ENCODE assay signal across 7 mouse cellular contexts in genomic region chr19:10940097-10940800, GRCm38 (mm10). TPM values are rescaled to one million over a fixed set of nuclear protein-coding genes. Genes with fewer than 3 reads are reported as not detected.
DNase-seq lines count a peak whose midpoint lies in the region; ATAC-seq and TF ChIP-seq lines count a peak whose summit lies in the region.

No protein-coding gene starts in this region.

- 20% methylated on average over 37 of the region's 37 CpGs for WGBS in limb, embryonic 13.5 days
- 17% methylated on average over 37 of the region's 37 CpGs for WGBS in midbrain, embryonic 15.5 days

- peak; percentile 88 for ATAC-seq in limb, embryonic 13.5 days (ENCODE audit: low FRiP score, low read depth)
- ATAC-seq in midbrain, embryonic 15.5 days (replicated peaks) = peak; percentile 93

- 0 out of 2 replicates have a peak, but pooled peaks have one; percentile 2 for TF ChIP-seq POLR2A in cortical plate, adult 2 months (IDR thresholded peaks at IDR 0.05; ENCODE audit: extremely low read depth, insufficient read depth, low read length)

- TF ChIP-seq CTCF in cortical plate, adult 2 months (IDR thresholded peaks at IDR 0.05; ENCODE audit: extremely low read depth, insufficient read depth, low read length) = peak; percentile 58

- peak overlapping the region; percentile 89 for H3K4me2 ChIP-seq in limb, embryonic 13.5 days (replicated peaks)
- peak overlapping the region; percentile 76 for H3K4me2 ChIP-seq in midbrain, embryonic 15.5 days

- H3K27ac ChIP-seq in cortical plate, adult 2 months (ENCODE audit: insufficient read depth, low read length) = no peak overlapping the region
- no peak overlapping the region for H3K27ac ChIP-seq in limb, embryonic 13.5 days
- H3K27ac ChIP-seq in midbrain, embryonic 15.5 days = peak overlapping the region; percentile 70

- H3K9me3 ChIP-seq in limb, embryonic 13.5 days = no peaks in the 10 kb centered on the region; the same call in 1 of the 2 replicates
- H3K9me3 ChIP-seq in midbrain, embryonic 15.5 days = no peaks in the 10 kb centered on the region

- H3K4me3 ChIP-seq in cortical plate, adult 2 months (ENCODE audit: insufficient read depth, low read length) = peak overlapping the region; percentile 12; the same call in 1 of the 2 replicates
- peak overlapping the region; percentile 46 for H3K4me3 ChIP-seq in limb, embryonic 13.5 days
- peak overlapping the region; percentile 32 for H3K4me3 ChIP-seq in midbrain, embryonic 15.5 days

- peak overlapping the region; percentile 71 for H3K9ac ChIP-seq in limb, embryonic 13.5 days
- H3K9ac ChIP-seq in midbrain, embryonic 15.5 days = peak overlapping the region; percentile 47

- H3K36me3 ChIP-seq in limb, embryonic 13.5 days = peaks cover 35% of the 10 kb centered on the region
- H3K36me3 ChIP-seq in midbrain, embryonic 15.5 days (replicated peaks) = peaks cover 24% of the 10 kb centered on the region

- H3K4me1 ChIP-seq in cortical plate, adult 2 months (ENCODE audit: control insufficient read depth, insufficient read depth, low read length) = no peaks in the 10 kb centered on the region
- H3K4me1 ChIP-seq in limb, embryonic 13.5 days = peaks cover 12% of the 10 kb centered on the region
- peaks cover 20% of the 10 kb centered on the region for H3K4me1 ChIP-seq in midbrain, embryonic 15.5 days

- peaks cover 3% of the 10 kb centered on the region; the same call in 1 of the 2 replicates for H3K27me3 ChIP-seq in limb, embryonic 13.5 days
- no peaks in the 10 kb centered on the region; the same call in 1 of the 2 replicates for H3K27me3 ChIP-seq in midbrain, embryonic 15.5 days (replicated peaks)

- DNase-seq in adrenal gland, postnatal 14 days = peak; percentile 85
- peak; percentile 35 for DNase-seq in gastrocnemius, postnatal 25 days
- DNase-seq in kidney, adult 18-20 months = peak; percentile 80
- peak; percentile 21 to 50 for DNase-seq in spleen, postnatal 14 days (ENCODE audit: low spot score in 2 of 2)

RNA-seq across cellular contexts. Expression of gene Ptgdr2, which starts 3.3 kb away (rescaled TPM):
- not detected in 2 replicates for total RNA-seq in adrenal gland, postnatal 14 days (2021)
- 0.11 and 0.21 TPM in 2 replicates for polyA plus RNA-seq in cortical plate, adult 2 months (2012; rRNA removed)
- not detected for total RNA-seq in gastrocnemius, postnatal 25 days (2021)
- 0.10 TPM in 1 of 2 replicates, not detected in the other for polyA plus RNA-seq in limb, embryonic 13.5 days (2015; fragmentation: Nextera tagmentation; extraction: Ambion mirVana)
- polyA plus RNA-seq in midbrain, embryonic 15.5 days (2015; fragmentation: Nextera tagmentation; extraction: Ambion mirVana) = 0.06 and 0.12 TPM in 2 replicates

RNA-seq across cellular contexts. Expression of gene Ccdc86, which starts 8.8 kb away (rescaled TPM):
- total RNA-seq in adrenal gland, postnatal 14 days (2021) = 13.6 and 14.2 TPM in 2 replicates
- 5.0 and 5.5 TPM in 2 replicates for polyA plus RNA-seq in cortical plate, adult 2 months (2012; rRNA removed)
- total RNA-seq in gastrocnemius, postnatal 25 days (2021) = 10 to 100 TPM; 10.5 to 15.5 TPM
- 29.7 and 30.4 TPM in 2 replicates for polyA plus RNA-seq in limb, embryonic 13.5 days (2015; fragmentation: Nextera tagmentation; extraction: Ambion mirVana)
- polyA plus RNA-seq in midbrain, embryonic 15.5 days (2015; fragmentation: Nextera tagmentation; extraction: Ambion mirVana) = 13.3 and 14.1 TPM in 2 replicates

RNA-seq across cellular contexts. Expression of gene Zp1, which starts 19.8 kb away (rescaled TPM):
- not detected in 2 replicates for total RNA-seq in adrenal gland, postnatal 14 days (2021)
- polyA plus RNA-seq in cortical plate, adult 2 months (2012; rRNA removed) = not detected in 2 replicates
- not detected for total RNA-seq in gastrocnemius, postnatal 25 days (2021)
- polyA plus RNA-seq in limb, embryonic 13.5 days (2015; fragmentation: Nextera tagmentation; extraction: Ambion mirVana) = not detected in 2 replicates
- polyA plus RNA-seq in midbrain, embryonic 15.5 days (2015; fragmentation: Nextera tagmentation; extraction: Ambion mirVana) = 0.49 and 0.79 TPM in 2 replicates

RNA-seq across cellular contexts. Expression of gene Ms4a10, which starts 34.2 kb away (rescaled TPM):
- 4.4 and 8.0 TPM in 2 replicates for total RNA-seq in adrenal gland, postnatal 14 days (2021)
- not detected in 2 replicates for polyA plus RNA-seq in cortical plate, adult 2 months (2012; rRNA removed)
- total RNA-seq in gastrocnemius, postnatal 25 days (2021) = not detected
- polyA plus RNA-seq in limb, embryonic 13.5 days (2015; fragmentation: Nextera tagmentation; extraction: Ambion mirVana) = 0.38 TPM in 1 of 2 replicates, not detected in the other
- not detected in 2 replicates for polyA plus RNA-seq in midbrain, embryonic 15.5 days (2015; fragmentation: Nextera tagmentation; extraction: Ambion mirVana)

RNA-seq across cellular contexts. Expression of gene Prpf19, which starts 45.2 kb away (rescaled TPM):
- 125 and 126 TPM in 2 replicates for total RNA-seq in adrenal gland, postnatal 14 days (2021)
- polyA plus RNA-seq in cortical plate, adult 2 months (2012; rRNA removed) = 219 and 221 TPM in 2 replicates
- total RNA-seq in gastrocnemius, postnatal 25 days (2021) = 100 to 1,000 TPM; 149 to 172 TPM
- polyA plus RNA-seq in limb, embryonic 13.5 days (2015; fragmentation: Nextera tagmentation; extraction: Ambion mirVana) = 49.9 and 50.9 TPM in 2 replicates
- 44.5 and 47.5 TPM in 2 replicates for polyA plus RNA-seq in midbrain, embryonic 15.5 days (2015; fragmentation: Nextera tagmentation; extraction: Ambion mirVana)

Comparison
In these comparisons a context has a peak if more than half of its experiments do, and no peak if none do; other contexts are left out.
1. DNase-seq: peak in every context shown above with its lines; median percentile 85 in adrenal gland, postnatal 14 days; 80 in kidney, adult 18-20 months; 36 in spleen, postnatal 14 days; 35 in gastrocnemius, postnatal 25 days.